Mouse (Mus musculus) kidney, adult 8-10 months (tissue): ENCODE data around the gene Slc5a7.

Source experiments
- DNase-seq, 2 experiments: peaks; one replicate each; pipeline ENCODE4 v3.0.0; 2022

Gene Slc5a7

DNA sequence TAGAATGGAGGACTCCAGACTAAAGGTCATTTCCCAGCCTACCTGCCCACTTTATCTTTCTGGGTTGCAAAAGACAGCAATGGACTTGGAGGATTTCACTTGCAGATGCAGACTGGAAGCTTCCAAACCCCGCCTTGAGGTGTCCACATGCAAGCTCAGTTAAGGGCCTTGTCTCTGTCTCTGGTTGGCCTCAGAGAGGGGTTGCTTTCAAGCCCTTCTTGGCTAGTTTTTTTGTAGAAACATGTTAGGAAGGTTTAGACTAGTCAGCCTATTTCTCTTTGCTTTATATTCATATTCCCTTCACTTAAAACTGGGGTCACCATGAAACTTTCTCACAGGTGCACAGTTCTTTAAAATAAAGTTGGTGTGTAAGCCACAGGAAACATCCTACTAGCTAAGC lies at the start of gene Slc5a7:
Gene Slc5a7 (minus strand): TSS at position 101 of the 400 bp plus-strand sequence.
- DNase-seq: no peak

GRCm38 (mm10) chr17:54347672-54348071 lies 48.8 kb upstream of the Slc5a7 start:
- DNase-seq: no peak

DNA sequence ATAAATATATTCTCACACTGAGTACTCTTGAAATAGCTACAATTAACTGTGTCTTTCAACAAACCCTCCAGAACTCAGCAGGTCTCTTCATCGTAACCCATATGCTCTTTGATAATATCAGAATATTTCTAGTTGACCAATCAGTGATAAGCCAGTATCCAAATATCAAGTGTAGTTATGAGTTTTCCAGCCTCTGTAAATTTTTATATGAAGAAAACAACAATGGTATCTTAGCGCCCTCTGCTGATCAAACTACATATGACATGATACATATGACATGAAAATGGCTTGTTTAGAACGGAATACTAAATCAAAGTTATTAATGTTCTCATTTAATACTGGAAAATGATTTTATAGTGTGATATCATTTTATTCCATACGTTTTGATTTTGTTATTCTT lies 44.6 kb upstream of the Slc5a7 start:
- no peak for DNase-seq

DNA sequence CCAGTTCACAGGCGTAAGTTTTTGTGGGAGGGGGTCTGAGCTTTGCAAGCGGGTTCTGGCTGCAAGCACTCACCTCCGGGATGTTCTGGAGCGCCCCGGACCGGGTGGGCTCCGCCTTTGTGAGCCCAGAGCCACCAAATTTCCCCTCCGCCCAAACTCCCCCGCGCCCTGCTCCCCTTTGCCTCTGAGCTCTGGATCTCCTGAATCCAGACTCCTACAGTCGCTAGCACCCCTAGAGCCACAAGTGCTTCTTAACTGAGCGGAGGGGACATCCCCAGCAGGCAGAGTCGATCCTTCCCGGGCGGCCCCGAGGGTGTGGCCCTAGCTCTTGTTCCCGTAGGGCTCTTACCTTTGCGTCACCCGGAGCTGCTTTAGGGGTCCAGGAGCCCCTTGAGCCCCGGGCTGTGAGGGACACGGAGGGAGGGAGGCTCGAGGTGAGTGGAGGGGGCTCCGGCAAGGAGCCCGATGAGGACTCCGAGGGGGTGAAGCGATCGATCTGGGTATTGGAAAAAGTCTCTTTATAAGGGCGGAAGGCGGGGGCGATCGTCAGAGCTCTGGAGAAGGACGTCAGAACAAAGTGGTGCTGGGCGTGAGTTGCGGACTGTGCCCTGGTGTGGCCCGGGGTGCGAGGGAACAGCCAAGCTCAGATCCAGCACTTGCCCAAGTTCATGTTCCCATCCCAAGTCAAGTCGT lies 456 bp downstream of the Slc5a7 start:
- DNase-seq: no peak

DNA sequence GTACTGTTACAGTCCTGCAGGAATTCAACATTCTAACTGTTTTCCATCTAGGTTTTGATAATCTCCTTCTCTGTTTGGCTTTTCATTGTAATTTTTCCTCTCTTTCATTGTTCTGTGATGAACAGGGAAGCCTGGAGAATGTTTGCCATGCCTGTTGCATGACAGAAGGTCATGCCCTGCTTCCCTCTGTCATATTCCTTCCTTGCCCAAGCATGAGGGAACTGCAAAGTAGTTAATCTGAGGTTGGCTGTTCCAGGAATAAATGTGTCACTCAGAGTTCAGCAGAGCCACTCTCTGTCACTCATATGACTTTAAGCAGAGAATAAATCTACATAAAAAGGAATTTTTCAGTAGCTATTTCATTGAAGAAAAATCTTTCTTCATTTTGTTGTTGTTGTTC lies 48.1 kb downstream of the Slc5a7 start:
- DNase-seq: no peak

DNA sequence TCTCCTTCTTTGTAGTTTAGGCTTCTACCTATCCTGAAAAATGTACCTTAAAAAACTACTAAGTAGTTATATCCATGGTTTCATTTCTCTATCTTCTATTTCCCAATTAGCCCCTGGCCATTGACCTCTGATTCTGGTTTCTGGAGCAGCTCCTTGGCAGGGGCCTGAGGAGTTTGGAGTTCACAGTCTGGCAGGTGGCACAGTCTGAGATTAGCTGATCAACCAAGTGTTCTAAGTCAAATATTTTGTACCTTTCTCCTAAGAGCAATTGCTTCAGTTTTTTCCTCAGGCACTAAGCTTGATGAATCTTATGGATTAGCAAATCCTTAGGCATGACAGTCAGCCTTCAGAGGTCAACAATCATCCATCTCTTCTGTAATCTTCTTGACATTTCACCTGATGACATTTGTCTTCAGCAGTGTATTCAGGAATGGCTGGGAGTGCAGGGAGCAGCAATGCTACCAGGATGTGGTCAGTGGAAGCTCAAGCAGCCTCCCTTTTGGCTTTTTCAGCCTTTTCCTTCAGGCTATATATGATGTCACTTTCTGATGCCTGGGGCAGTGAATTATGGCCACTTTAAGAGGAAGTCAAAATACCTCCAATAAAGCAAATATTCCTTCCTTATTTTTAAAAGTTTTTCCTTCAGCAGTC lies 55.1 kb downstream of the Slc5a7 start:
- DNase-seq: no peak

DNA sequence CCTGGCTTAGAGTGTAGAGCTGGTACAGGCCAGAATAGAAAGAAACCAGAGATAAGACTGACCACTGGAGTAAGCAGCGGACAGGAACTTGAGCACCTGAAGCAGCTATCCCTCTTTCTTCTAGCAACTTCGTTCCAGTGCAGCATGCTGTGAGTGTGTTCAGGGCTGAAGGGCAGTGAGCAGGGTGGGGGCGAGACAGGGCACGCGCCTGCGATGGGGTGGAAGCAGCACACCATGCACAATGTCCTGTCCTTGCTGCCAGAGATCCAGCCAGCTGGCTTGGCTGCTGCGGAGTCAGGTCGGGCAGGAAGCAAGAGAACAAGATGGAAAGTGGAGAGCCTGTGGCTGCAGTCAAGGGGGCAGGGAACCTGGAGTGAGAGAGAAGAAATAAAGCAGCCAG lies 59.4 kb downstream of the Slc5a7 start:
- no peak for DNase-seq
